Mouse (Mus musculus) cerebellum, adult 2 months (tissue): ENCODE results near the gene Lingo1.

Experiments used
- CTCF ChIP-seq: fragments of 200-500 bp; IDR thresholded peaks from 2 replicates; pipeline ENCODE4 v1.5.1; 2011; ENCODE audit warnings: low read depth, mild to moderate bottlenecking, control low read depth, low read length, moderate library complexity, borderline replicate concordance; ENCODE audit not compliant: insufficient read depth
- POLR2A ChIP-seq: fragments of 200-500 bp; IDR thresholded peaks from 2 replicates; pipeline ENCODE4 v1.6.1; 2011; ENCODE audit warnings: low read length, control low read depth, borderline replicate concordance; ENCODE audit not compliant: insufficient read depth

- TF ChIP-seq CTCF = no peak
- TF ChIP-seq POLR2A = no peak
Measured at GRCm38 (mm10) chr9:56841864-56842263, 45.6 kb upstream of the Lingo1 start.
